Mouse (Mus musculus) midbrain, postnatal 0 days (tissue): ENCODE measurements around the gene Actb. TPM values are rescaled to one million over a fixed set of nuclear protein-coding genes. Genes with fewer than 3 reads are reported as not detected.
A peak's percentile ranks its signal among the peaks of the same experiment; 100 is the strongest.

ENCODE experiments used
- ATAC-seq: fragments of 200-750 bp; cut with Nextera tagmentation; 2 replicates; pipeline ENCODE4 v1.8.0; 2017; ENCODE audit warnings: moderate number of reproducible peaks, mild to moderate bottlenecking, moderate TSS enrichment, moderate library complexity; ENCODE audit not compliant: low FRiP score
- DNase-seq: peaks from one replicate; pipeline ENCODE4 v3.0.0-alpha.2; 2015; ENCODE audit warnings: low spot score
- H3K27ac ChIP-seq: fragments of 300-500 bp; sonication (generic); 2 replicates; pipeline ENCODE4 v1.5.1; 2014; ENCODE audit warnings: low read depth, mild to moderate bottlenecking, low read length, mixed read lengths
- H3K27me3 ChIP-seq: fragments of 300-500 bp; sonication (generic); 2 replicates; pipeline ENCODE4 v1.6.1; 2014; ENCODE audit warnings: low read length, control low read depth, mixed read lengths; ENCODE audit not compliant: insufficient read depth
- H3K36me3 ChIP-seq: fragments of 300-500 bp; sonication (generic); 2 replicates; pipeline ENCODE4 v1.6.1; 2014; ENCODE audit warnings: low read length, control low read depth, mixed read lengths; ENCODE audit not compliant: insufficient read depth
- H3K4me1 ChIP-seq: fragments of 300-500 bp; sonication (generic); 2 replicates; pipeline ENCODE4 v1.6.1; 2014; ENCODE audit warnings: mild to moderate bottlenecking, control low read depth, antibody characterized with exemption, low read length, mixed read lengths; ENCODE audit not compliant: insufficient read depth
- H3K4me2 ChIP-seq: fragments of 300-500 bp; sonication (generic); 2 replicates; pipeline ENCODE4 v1.6.1; 2014; ENCODE audit warnings: low read depth, mild to moderate bottlenecking, low read length, mixed read lengths; ENCODE audit not compliant: poor library complexity, severe bottlenecking
- H3K4me3 ChIP-seq: fragments of 300-500 bp; sonication (generic); 2 replicates; pipeline ENCODE4 v1.5.1; 2014; ENCODE audit warnings: low read depth, mild to moderate bottlenecking, low read length, moderate library complexity
- H3K9ac ChIP-seq: fragments of 300-500 bp; sonication (generic); replicated peaks from 2 replicates; pipeline ENCODE4 v1.6.1; 2014; ENCODE audit warnings: mild to moderate bottlenecking, low read length, moderate library complexity, mixed read lengths; ENCODE audit not compliant: poor library complexity, severe bottlenecking
- H3K9me3 ChIP-seq: fragments of 300-500 bp; sonication (generic); 2 replicates; pipeline ENCODE4 v1.6.1; 2016; ENCODE audit warnings: low read length, control low read depth
- CTCF ChIP-seq: IDR thresholded peaks from 2 replicates; pipeline ENCODE4 v1.5.1; 2016; ENCODE audit warnings: antibody characterized with exemption, mild to moderate bottlenecking
- WGBS: fragments of 180-500 bp; shearing (Covaris S2); extraction: QIAGEN DNeasy Blood & Tissue Kit; methylation state at CpG from one replicate; pipeline ENCODE4 v1.1.7; 2014; 5-methylcytosine and 5-hydroxymethylcytosine counted together
- polyA plus RNA-seq: library from polyadenylated mRNA; unstranded; fragments of >200 nt; fragmentation: Nextera tagmentation; extraction: Ambion mirVana; gene quantifications from 2 replicates; pipeline ENCODE4 v1.2.1, GENCODE M21; 2015
- total RNA-seq: library from RNA; depleted of rRNA; stranded (reverse); fragments of >200 nt; gene quantifications from 2 replicates; pipeline ENCODE4 v1.2.3, GENCODE M21; 2014

The Actb gene
- total and polyA plus RNA-seq, 2 experiments from 2014 or later = 5,191 to 17,004 TPM

GRCm38 (mm10) chr5:142940393-142940792 lies 33.8 kb upstream of the Actb start:
- Histone ChIP-seq H3K27me3 (no peaks in the 10 kb centered on the region), H3K36me3 (no peaks in the 10 kb centered on the region), H3K27ac (no peak overlapping the region), H3K4me1 (no peaks in the 10 kb centered on the region), H3K4me3 (no peak overlapping the region), H3K9ac (no peak overlapping the region), H3K4me2 (no peak overlapping the region), H3K9me3 (no peaks in the 10 kb centered on the region)
- 74% methylated on average over 2 of the region's 2 CpGs for WGBS
- no peak for ATAC-seq
- no peak for DNase-seq
- TF ChIP-seq CTCF = peak; percentile 43

- H3K9ac ChIP-seq = no peak overlapping the region
Observed at GRCm38 (mm10) chr5:142937956-142938727, 31.6 kb upstream of the Actb start.

GRCm38 (mm10) chr5:142936336-142936719 lies 29.8 kb upstream of the Actb start:
- H3K9me3 ChIP-seq = no peaks in the 10 kb centered on the region
- no peaks in the 10 kb centered on the region for H3K36me3 ChIP-seq
- no peaks in the 10 kb centered on the region for H3K4me1 ChIP-seq
- H3K4me2 ChIP-seq = 0 out of 2 replicates have a peak overlapping the region, but pooled peaks have one; percentile 16
- H3K9ac ChIP-seq = no peak overlapping the region
- ATAC-seq (no peak), DNase-seq (peak; percentile 59)
- TF ChIP-seq CTCF = peak; percentile 94
- WGBS = 3% methylated on average over 17 of the region's 17 CpGs
- H3K27ac ChIP-seq = no peak overlapping the region
- H3K4me3 ChIP-seq = no peak overlapping the region
- H3K27me3 ChIP-seq = no peaks in the 10 kb centered on the region

More at GRCm38 (mm10) chr5:142937956-142938727, 31.6 kb upstream of the Actb start:
- no peak overlapping the region for H3K4me2 ChIP-seq
- no peak for TF ChIP-seq CTCF
- H3K27me3 ChIP-seq = no peaks in the 10 kb centered on the region
- H3K36me3 ChIP-seq = no peaks in the 10 kb centered on the region
- DNase-seq (no peak), ATAC-seq (no peak)
- no peaks in the 10 kb centered on the region for H3K9me3 ChIP-seq
- no peaks in the 10 kb centered on the region for H3K4me1 ChIP-seq
- no peak overlapping the region for H3K27ac ChIP-seq
- 42% methylated on average over 19 of the region's 19 CpGs for WGBS
- no peak overlapping the region for H3K4me3 ChIP-seq

DNA sequence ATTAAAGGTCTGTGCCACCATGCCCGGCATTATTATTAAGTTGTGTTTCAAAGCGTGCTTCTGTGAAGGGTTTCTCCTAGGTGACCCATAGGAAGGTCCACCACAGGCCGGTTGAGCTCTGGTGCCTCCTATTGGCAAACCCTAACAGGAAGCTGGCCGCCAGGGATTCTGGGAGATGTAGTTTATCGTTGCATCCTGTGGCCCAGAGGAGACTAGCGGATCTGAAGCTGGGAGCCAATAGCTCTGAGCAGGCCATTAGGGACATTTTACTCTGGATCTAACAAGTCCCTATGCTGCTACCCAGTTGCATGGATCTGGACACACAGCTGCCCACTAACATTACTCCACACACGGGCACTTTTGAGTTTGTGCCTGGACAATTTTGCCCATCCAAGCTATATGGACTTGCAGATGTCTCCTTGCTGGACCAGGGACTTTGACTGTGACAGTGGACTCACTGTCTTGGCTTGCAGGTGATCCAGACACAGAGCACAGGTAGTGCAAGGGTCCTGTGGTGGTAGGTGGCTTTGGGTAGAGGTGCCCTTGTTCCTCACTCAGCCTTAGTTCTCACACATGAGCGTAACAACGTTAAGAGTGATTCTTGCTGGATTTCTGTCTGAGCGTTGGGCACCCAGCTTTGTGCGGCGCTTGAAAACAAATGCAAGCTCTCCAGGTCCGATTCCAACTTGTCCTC lies 29.2 kb upstream of the Actb start:
- 20% methylated on average over 13 of the region's 13 CpGs for WGBS
- TF ChIP-seq CTCF = peak; percentile 64
- Histone ChIP-seq H3K9me3 (no peaks in the 10 kb centered on the region), H3K4me1 (no peaks in the 10 kb centered on the region), H3K4me2 (0 out of 2 replicates have a peak overlapping the region, but pooled peaks have one; percentile 16), H3K27me3 (no peaks in the 10 kb centered on the region), H3K27ac (no peak overlapping the region), H3K4me3 (no peak overlapping the region), H3K9ac (no peak overlapping the region), H3K36me3 (no peaks in the 10 kb centered on the region)
- DNase-seq (peak; percentile 76), ATAC-seq (no peak)

GRCm38 (mm10) chr5:142932731-142933130 lies 26.2 kb upstream of the Actb start:
- ATAC-seq (no peak), DNase-seq (no peak)
- Histone ChIP-seq H3K27me3 (0 out of 2 replicates have a peak, but pooled peaks cover 4% of the 10 kb centered on the region), H3K4me3 (no peak overlapping the region), H3K36me3 (no peaks in the 10 kb centered on the region), H3K9me3 (no peaks in the 10 kb centered on the region), H3K4me1 (no peaks in the 10 kb centered on the region), H3K4me2 (no peak overlapping the region), H3K27ac (no peak overlapping the region), H3K9ac (no peak overlapping the region)
- no peak for TF ChIP-seq CTCF
- WGBS = 73% methylated on average over 8 of the region's 8 CpGs
